Mouse (Mus musculus) urinary bladder, postnatal 10 days (tissue): ENCODE results near the gene Naa50.

Experiments used
- DNase-seq: peaks from one replicate; pipeline ENCODE4 v3.0.0; 2022; ENCODE audit warnings: low spot score

Naa50 gene

DNA sequence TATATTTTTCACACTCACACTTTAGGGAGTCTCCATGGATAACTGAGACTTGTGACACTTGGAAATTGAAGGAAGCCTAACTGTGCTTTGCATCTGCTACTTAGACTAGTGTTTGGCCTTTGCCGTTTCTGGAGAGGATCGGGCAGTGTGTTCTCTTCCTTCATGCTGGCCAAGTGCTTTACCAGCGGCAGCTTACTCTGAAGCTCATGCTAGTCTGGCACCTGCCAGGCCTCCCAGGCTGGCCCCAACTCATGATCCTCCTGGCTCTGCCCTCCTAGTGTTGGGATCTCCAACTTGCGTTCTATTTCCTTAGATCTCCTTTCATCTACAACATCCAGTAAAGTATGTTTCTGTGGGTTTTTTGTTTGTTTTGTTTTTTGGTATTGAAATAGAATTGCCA lies 60.5 kb downstream of the Naa50 start:
- DNase-seq, result no peak

DNA sequence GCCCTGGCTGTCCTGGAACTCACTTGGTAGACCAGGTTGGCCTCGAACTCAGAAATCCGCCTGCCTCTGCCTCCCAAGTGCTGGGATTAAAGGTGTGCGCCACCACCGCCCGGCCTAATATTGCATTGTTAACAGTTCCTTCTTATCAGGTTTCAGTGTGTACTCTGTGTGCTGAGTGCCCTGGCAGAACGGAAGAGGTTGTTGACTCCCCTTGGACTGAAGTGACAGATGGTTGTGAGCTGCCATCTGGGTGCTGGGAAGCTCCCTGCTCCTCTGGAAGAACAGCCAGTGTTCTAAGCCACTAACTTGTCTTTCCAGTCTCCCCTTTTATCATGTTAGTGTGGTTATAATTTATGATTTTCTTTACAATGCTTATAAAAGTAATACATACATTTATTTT lies 64.7 kb downstream of the Naa50 start:
- DNase-seq, result no peak

GRCm38 (mm10) chr16:44205973-44206372 lies 66.3 kb downstream of the Naa50 start:
- no peak for DNase-seq

GRCm38 (mm10) chr16:44210156-44211053 lies 70.8 kb downstream of the Naa50 start:
- DNase-seq, result no peak

DNA sequence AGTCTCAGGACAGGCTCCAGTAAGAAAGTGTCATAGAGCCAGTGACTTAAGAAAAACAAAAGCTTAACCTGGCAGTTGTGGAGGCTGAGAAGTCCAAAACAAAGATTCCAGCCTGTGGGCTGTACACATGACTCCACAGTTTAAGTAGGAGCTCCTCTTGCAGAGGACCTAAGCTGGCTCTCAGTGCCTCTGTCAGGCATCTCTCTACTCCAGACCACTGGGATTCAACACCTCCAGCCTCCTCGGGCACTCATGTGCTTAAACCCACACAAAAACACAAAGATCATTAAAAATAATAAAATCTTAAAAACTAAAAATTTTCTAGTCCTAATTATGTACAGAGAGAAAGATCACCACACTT lies 71.4 kb downstream of the Naa50 start:
- DNase-seq, result no peak

- no peak for DNase-seq
Observed at GRCm38 (mm10) chr16:44212703-44213102, 73.1 kb downstream of the Naa50 start.
